Mouse (Mus musculus) kidney, adult 8-10 months (tissue): ENCODE data around the gene Rabgap1l.

Experiments used
- DNase-seq, 2 experiments: peaks; one replicate each; pipeline ENCODE4 v3.0.0; 2022

The Rabgap1l gene

GRCm38 (mm10) chr1:160792686-160793355 is at the start of gene Rabgap1l:
Gene Rabgap1l (minus strand): TSS chr1:160793211.
- peak; percentile 88 to 90 for DNase-seq

DNA sequence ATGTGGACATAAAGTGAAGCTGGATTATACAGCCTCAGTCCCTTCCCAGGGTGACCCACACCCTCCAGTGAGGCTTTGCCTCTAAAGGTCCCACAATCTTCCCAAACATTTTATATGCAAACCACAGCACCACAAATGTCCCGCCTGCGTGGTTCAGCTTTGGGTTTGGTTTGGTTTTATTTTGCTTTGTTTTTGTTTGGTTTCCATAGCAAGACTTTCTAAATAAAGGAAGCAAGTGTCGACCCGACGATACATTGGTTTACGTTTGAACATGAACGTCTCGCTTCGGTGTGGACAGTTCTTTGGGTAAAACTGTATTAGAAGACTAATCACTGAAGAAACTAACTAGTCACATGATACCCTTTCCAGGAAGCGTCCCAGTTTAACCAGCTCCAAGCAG is 49.6 kb upstream of the Rabgap1l start:
- DNase-seq: no peak

- DNase-seq: no peak
These were observed 47.6 kb upstream of the Rabgap1l start for GRCm38 (mm10) chr1:160840618-160841017.

GRCm38 (mm10) chr1:160839095-160839494 is 46.1 kb upstream of the Rabgap1l start:
- DNase-seq: no peak

GRCm38 (mm10) chr1:160834446-160834845 is 41.4 kb upstream of the Rabgap1l start:
- DNase-seq: no peak

GRCm38 (mm10) chr1:160832267-160833021 is 39.4 kb upstream of the Rabgap1l start:
- DNase-seq: no peak

- no peak for DNase-seq
These were observed 37.8 kb upstream of the Rabgap1l start for GRCm38 (mm10) chr1:160830608-160831498.

- no peak for DNase-seq
These were observed 32.4 kb upstream of the Rabgap1l start for GRCm38 (mm10) chr1:160825441-160825856.

DNA sequence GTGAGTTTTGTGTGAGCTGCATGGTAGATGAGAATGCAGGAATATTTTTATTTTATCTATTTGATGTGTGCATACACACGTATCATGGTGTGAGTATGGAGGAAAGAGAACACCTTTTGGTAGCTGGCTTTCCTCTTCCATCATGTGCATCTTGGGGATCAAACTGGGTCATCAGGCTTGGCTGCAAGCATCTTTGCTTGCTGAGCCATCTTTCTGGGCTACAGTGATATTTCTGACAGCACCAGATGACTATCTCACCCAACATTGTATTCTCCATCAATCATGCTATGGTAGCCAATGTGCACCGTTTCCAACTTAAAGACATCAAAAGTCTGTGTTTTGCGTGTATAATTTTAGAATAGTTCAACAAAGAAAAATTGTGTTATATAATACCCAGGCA is 30.6 kb upstream of the Rabgap1l start:
- no peak for DNase-seq

DNA sequence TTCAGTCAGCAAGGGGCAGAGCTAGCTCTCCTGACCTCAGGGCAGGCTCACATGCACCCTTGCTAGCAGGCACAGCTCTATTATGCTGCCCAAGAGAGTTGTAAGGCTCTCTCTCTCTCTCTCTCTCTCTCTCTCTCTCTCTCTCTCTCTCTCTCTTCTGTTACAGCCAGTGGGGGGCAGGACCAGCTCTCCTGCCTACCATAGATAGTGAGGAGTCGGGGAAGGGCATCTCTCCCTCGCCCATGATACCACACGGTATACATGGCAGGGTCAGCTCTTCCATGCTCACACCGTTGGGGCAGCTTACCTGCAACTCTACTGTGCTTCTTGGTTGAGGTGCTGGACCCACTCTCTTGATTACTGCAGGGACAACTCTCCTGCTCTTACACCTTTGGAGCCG is 21.2 kb upstream of the Rabgap1l start:
- DNase-seq: no peak

DNA sequence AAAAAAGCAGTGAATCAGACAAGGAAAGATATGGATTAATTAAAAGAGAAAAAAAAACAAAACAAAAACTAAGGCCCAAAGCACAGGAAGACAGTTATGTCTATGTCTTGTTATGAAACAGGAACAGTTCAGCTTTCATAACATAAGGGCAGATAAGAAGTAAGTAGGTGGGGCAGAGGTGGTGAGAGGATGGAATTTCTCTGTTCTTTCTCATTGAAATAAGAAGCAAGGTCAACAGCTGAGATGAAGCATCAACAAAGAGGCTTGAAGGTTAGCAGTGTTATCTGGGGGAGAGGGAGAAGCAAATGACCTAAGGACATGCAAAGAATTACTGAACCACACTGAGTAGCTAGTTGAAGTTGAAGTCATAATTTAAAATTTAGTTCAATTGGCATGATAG is 19.4 kb upstream of the Rabgap1l start:
- no peak for DNase-seq

DNA sequence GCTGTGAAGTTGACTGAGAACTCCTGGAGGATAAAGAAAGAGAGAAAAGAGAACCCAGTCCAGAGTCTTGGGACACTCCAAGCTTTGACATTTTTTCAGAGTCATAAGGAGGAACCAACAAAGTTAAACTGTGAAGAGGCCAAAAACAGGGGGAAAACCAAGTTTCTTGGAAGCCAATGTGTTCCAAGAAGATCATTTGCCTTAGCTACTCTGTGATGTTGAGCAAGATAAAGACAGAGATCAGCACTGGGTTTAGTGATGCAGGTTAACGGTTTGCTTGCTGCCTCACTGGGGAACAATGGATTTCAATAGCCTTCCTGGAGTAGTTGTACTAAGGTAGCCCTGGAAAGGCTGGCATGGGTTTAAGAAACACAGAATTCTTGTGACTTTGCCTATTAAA is 18.9 kb upstream of the Rabgap1l start:
- DNase-seq: no peak

GRCm38 (mm10) chr1:160805268-160805667 is 12.3 kb upstream of the Rabgap1l start:
- no peak for DNase-seq

GRCm38 (mm10) chr1:160799972-160800371 is 7.0 kb upstream of the Rabgap1l start:
- DNase-seq: no peak

DNA sequence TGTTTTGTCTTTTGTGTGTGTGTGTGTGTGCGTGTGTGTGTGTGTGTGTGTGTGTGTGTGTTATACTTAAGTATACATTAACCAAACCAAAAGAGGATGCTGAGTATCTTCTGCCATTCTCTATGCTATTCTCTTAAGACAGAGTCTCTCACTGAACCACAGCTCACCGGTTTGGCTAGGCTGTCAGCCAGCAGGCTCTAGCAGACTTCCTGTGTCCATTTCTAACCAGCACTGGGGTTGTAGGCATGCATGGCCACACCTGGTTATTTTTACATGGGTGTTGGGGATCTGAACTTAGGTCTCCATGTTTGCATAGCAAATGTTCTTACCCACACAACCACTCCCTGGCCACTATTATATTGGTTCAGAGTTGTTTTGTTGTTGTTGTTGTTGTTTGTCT is 2.0 kb upstream of the Rabgap1l start:
- no peak for DNase-seq

DNA sequence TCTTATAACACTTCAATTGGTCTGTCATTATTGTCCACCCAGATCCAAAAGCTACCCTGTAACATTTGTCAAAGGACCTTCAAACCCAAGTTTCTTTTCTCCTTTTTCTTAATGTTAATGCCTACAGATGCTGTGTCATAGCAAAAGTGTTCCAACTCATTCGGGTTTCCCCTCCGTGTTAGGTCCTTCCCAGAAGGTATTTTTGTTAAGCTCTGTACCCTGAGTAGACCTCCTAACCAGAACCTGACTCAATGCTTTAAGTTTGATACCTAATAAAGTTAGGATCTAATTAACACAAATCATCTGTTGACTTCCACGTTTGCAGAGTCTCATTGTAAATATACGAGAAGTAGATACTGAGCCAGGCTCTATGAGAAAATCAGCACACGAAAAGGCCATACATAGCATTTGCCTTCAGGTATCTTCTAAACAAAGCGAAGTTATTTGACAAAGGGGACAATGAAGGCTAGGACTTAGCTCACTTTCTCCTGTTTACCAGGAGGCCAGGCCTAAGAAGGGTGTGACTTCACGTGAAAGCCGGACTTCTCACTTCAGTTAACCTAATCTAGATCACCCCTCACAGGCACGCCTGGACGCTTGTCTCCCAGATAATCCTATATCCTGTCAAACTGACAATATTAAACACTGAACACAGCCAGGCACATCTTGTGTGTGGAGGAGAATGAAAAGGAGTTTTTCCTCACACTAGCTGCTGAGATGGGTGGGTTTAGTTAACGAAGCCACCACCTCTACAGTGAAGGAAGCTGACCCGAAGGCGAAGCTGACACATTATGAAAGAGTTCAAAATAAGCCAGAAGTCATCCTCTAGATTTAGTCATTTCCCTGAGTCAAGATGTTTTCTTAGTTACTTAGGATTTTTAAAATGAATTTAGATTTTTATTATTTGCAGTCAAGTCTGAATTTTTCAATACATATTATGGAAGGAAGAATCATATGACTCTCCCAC is 1.1 kb upstream of the Rabgap1l start:
- DNase-seq: no peak

GRCm38 (mm10) chr1:160792156-160792685 is 790 bp downstream of the Rabgap1l start:
- DNase-seq: peak; percentile 70 to 75

- DNase-seq: no peak
These were observed 1.4 kb downstream of the Rabgap1l start for GRCm38 (mm10) chr1:160791381-160792155.

GRCm38 (mm10) chr1:160790630-160791029 is 2.4 kb downstream of the Rabgap1l start:
- DNase-seq: no peak

DNA sequence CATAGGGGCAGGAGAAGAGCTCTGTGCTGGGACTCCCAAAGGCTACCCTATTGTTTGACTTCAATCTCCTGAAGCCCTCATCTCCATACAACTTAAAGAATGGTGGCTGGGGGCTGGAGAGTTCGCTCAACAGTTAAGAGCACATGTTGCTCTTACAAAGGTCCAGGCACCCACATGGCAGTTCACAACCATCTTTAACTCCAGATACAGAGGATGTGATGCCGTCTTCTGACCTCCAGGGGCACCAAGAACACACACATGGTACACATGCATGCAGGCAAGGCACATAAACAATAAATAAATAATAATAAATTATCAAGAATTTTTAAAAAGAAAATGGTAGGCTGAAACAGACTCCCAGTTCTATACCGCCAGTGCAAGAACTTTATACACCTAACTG is 3.1 kb downstream of the Rabgap1l start:
- no peak for DNase-seq

GRCm38 (mm10) chr1:160787926-160788325 is 5.1 kb downstream of the Rabgap1l start:
- DNase-seq: no peak
